Mouse (Mus musculus): ENCODE measurements around the gene Ifit3b. TPM values are rescaled to one million over a fixed set of nuclear protein-coding genes. Genes with fewer than 3 reads are reported as not detected.
A peak's percentile ranks its signal among the peaks of the same experiment; 100 is the strongest.

The Ifit3b gene
- total and polyA plus RNA-seq, 3 experiments = not detected

GRCm38 (mm10) chr19:34656511-34657298 is 48.9 kb downstream of the Ifit3b start:
- in situ Hi-C loops (cut with MboI; ENCODE audit: low pct_ligation_motif_present, low pct_unique_long_range_greater_than_20kb, low sequenced_read_pairs) (no loop called here), dilution Hi-C loops (cut with MboI; ENCODE audit: extremely low pct_ligation_motif_present, extremely low pct_unique_long_range_greater_than_20kb, low sequenced_read_pairs) (no loop called here)
- no peaks in the 10 kb centered on the region for H3K79me2 ChIP-seq (replicated peaks; ENCODE audit: control insufficient read depth, extremely low read depth, insufficient read depth, poor library complexity, severe bottlenecking)
- H3K36me3 ChIP-seq (replicated peaks in 1 of 2; ENCODE audit: control insufficient read depth in 1 of 2, insufficient read depth in 1 of 2, low read length in 1 of 2) = no peaks in the 10 kb centered on the region
- no peak overlapping the region for H3K4me2 ChIP-seq (ENCODE audit: insufficient read depth, low read depth, poor library complexity, severe bottlenecking)
- no peaks in the 10 kb centered on the region for H3K27me3 ChIP-seq (replicated peaks)
- no peak overlapping the region for H3K4me3 ChIP-seq (replicated peaks in 1 of 3; ENCODE audit: low read depth in 2 of 3, low read length in 2 of 3, poor library complexity in 1 of 3)
- DNase-seq (ENCODE audit: extremely low read depth) = no peak
- H3K27ac ChIP-seq (ENCODE audit: insufficient read depth, low read depth) = no peak overlapping the region
- peaks cover 0 to 8% of the 10 kb centered on the region in 2 experiments; a peak in 1 of 4 replicates for H3K4me1 ChIP-seq (ENCODE audit: control insufficient read depth in 1 of 2, insufficient read depth in 2 of 2)
- H3K9ac ChIP-seq (ENCODE audit: insufficient read depth, low read depth) = no peak overlapping the region
- H3K9me3 ChIP-seq (replicated peaks; ENCODE audit: low read length) = no peaks in the 10 kb centered on the region
- TF ChIP-seq ETS1 (conservative IDR thresholded peaks at IDR 0.05; ENCODE audit: low read depth, low read length) (no peak), SMC3 (IDR thresholded peaks at IDR 0.05; ENCODE audit: low read depth, low read length) (no peak), MXI1 (IDR thresholded peaks at IDR 0.05; ENCODE audit: low read depth, low read length) (no peak), CHD1 (IDR thresholded peaks at IDR 0.05; ENCODE audit: low read depth, low read length) (no peak), IRF4 (IDR thresholded peaks at IDR 0.05; ENCODE audit: low read depth, low read length) (no peak), NRF1 (IDR thresholded peaks at IDR 0.05; ENCODE audit: low read depth, low read length) (no peak), USF2 (conservative IDR thresholded peaks at IDR 0.05; ENCODE audit: low read depth, low read length) (no peak), ZNF384 (IDR thresholded peaks at IDR 0.05; ENCODE audit: low read depth, low read length) (no peak), EP300 (IDR thresholded peaks at IDR 0.05; ENCODE audit: low read length) (no peak), MAZ (IDR thresholded peaks at IDR 0.05; ENCODE audit: low read depth, low read length) (no peak), CTCF (conservative IDR thresholded peaks at IDR 0.05 in 1 of 2, IDR thresholded peaks at IDR 0.05 in 1 of 2; ENCODE audit: low read depth in 2 of 2, low read length in 2 of 2) (no peak), NELFE (IDR thresholded peaks at IDR 0.05; ENCODE audit: low read depth, low read length) (no peak), MAX (IDR thresholded peaks at IDR 0.05; ENCODE audit: low read length) (no peak), ELF1 (IDR thresholded peaks at IDR 0.05; ENCODE audit: low read depth, low read length) (no peak), TBP (conservative IDR thresholded peaks at IDR 0.05; ENCODE audit: low read depth, low read length) (no peak), ZKSCAN1 (IDR thresholded peaks at IDR 0.05; ENCODE audit: borderline replicate concordance, low read depth, low read length) (no peak)

- dilution Hi-C loops (cut with MboI; ENCODE audit: extremely low pct_ligation_motif_present, extremely low pct_unique_long_range_greater_than_20kb, low sequenced_read_pairs) (no loop called here), in situ Hi-C loops (cut with MboI; ENCODE audit: low pct_ligation_motif_present, low pct_unique_long_range_greater_than_20kb, low sequenced_read_pairs) (loop anchor here (10.0 kb wide), 2 partner anchors 117 to 327 kb away; no protein-coding TSS in a partner anchor)
- H3K36me3 ChIP-seq (replicated peaks in 1 of 2; ENCODE audit: control insufficient read depth in 1 of 2, insufficient read depth in 1 of 2, low read length in 1 of 2) = no peaks in the 10 kb centered on the region
- no peaks in the 10 kb centered on the region for H3K79me2 ChIP-seq (replicated peaks; ENCODE audit: control insufficient read depth, extremely low read depth, insufficient read depth, poor library complexity, severe bottlenecking)
- no peak overlapping the region for H3K27ac ChIP-seq (ENCODE audit: insufficient read depth, low read depth)
- H3K27me3 ChIP-seq (replicated peaks) = no peaks in the 10 kb centered on the region
- H3K4me2 ChIP-seq (ENCODE audit: insufficient read depth, low read depth, poor library complexity, severe bottlenecking) = peak overlapping the region; percentile 77
- peaks cover 0 to 4% of the 10 kb centered on the region in 2 experiments; a peak in 1 of 4 replicates for H3K4me1 ChIP-seq (ENCODE audit: control insufficient read depth in 1 of 2, insufficient read depth in 2 of 2)
- no peak for TF ChIP-seq MAFK (IDR thresholded peaks at IDR 0.05; ENCODE audit: insufficient replicate concordance, low read length)
- TF ChIP-seq CHD1 (IDR thresholded peaks at IDR 0.05; ENCODE audit: low read depth, low read length) = no peak
- no peak for TF ChIP-seq POLR2AphosphoS2 (IDR thresholded peaks at IDR 0.05; ENCODE audit: low read depth, low read length)
- TF ChIP-seq CHD2 (IDR thresholded peaks at IDR 0.05; ENCODE audit: low read length) = no peak
- no peak for TF ChIP-seq MXI1 (IDR thresholded peaks at IDR 0.05; ENCODE audit: low read depth, low read length)
- no peak for TF ChIP-seq JUND (conservative IDR thresholded peaks at IDR 0.05; ENCODE audit: low read depth, low read length)
- no peak for TF ChIP-seq JUN (IDR thresholded peaks at IDR 0.05; ENCODE audit: insufficient read depth, low read depth, low read length)
- TF ChIP-seq RCOR1 (conservative IDR thresholded peaks at IDR 0.05; ENCODE audit: low read depth, low read length) = no peak
- TF ChIP-seq SIN3A (IDR thresholded peaks at IDR 0.05; ENCODE audit: low read length) = no peak
- peak; percentile 41; the same call in 1 of the 2 replicates for TF ChIP-seq ZC3H11A (IDR thresholded peaks at IDR 0.05; ENCODE audit: low read depth, low read length)
- TF ChIP-seq SMC3 (IDR thresholded peaks at IDR 0.05; ENCODE audit: low read depth, low read length) = peak; percentile 76
- no peak for TF ChIP-seq ZMIZ1 (IDR thresholded peaks at IDR 0.05; ENCODE audit: low read depth, low read length)
- TF ChIP-seq USF1 (IDR thresholded peaks at IDR 0.05; ENCODE audit: low read depth, low read length) = no peak
- TF ChIP-seq MAX (IDR thresholded peaks at IDR 0.05; ENCODE audit: low read length) = peak; percentile 48; the same call in 1 of the 2 replicates
- peak; percentile 75 for TF ChIP-seq NRF1 (IDR thresholded peaks at IDR 0.05; ENCODE audit: low read depth, low read length)
- TF ChIP-seq EP300 (IDR thresholded peaks at IDR 0.05; ENCODE audit: low read length) = no peak
- TF ChIP-seq KAT2A (IDR thresholded peaks at IDR 0.05; ENCODE audit: insufficient replicate concordance, low read length) = no peak
- no peak for TF ChIP-seq USF2 (conservative IDR thresholded peaks at IDR 0.05; ENCODE audit: low read depth, low read length)
- peak; percentile 98 for TF ChIP-seq RAD21 (IDR thresholded peaks at IDR 0.05; ENCODE audit: low read depth, low read length)
- no peak for TF ChIP-seq BHLHE40 (IDR thresholded peaks at IDR 0.05; ENCODE audit: low read depth, low read length)
- TF ChIP-seq CTCF (conservative IDR thresholded peaks at IDR 0.05 in 1 of 2, IDR thresholded peaks at IDR 0.05 in 1 of 2; ENCODE audit: low read depth in 2 of 2, low read length in 2 of 2) = peak; percentile 65 to 93
- no peak overlapping the region for H3K9ac ChIP-seq (ENCODE audit: insufficient read depth, low read depth)
- H3K9me3 ChIP-seq (replicated peaks; ENCODE audit: low read length) = no peaks in the 10 kb centered on the region
- peak; percentile 70 for DNase-seq (ENCODE audit: extremely low read depth)
- peak overlapping the region in 2 of 3 experiments; percentile 33 to 38 for H3K4me3 ChIP-seq (replicated peaks in 1 of 3; ENCODE audit: low read depth in 2 of 3, low read length in 2 of 3, poor library complexity in 1 of 3)
Measured at GRCm38 (mm10) chr19:34662067-34662507, 54.3 kb downstream of the Ifit3b start.

All from CH12.LX (cell line).